Mouse (Mus musculus): ENCODE measurements at regions not wholly inside any gene's neighbourhood (a gene's known extent, or its start where the extent isn't known, plus 50 kb on each side); places are given as distances from the start of the nearest gene placed in this dataset.
A peak's percentile ranks its signal among the peaks of the same experiment; 100 is the strongest.

DNA sequence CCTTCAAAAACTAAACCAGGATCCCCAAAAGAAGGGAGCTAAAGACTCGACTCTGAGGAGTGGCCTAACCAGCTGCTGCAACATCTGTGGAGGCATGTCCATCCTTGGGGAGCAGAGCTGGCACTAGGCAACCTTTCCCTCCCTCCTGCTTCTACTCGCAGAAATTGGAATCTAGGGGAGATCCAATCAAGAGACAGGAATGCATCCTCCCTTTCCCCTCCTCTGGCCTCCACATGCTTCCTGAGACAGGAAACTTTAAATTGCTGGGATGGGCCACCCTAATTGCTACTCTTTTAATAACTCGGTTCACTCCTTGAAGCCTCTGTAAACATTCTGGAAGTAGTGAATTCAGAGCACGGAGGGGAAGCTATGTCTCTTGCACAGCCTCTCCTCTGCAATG, 117.9 kb downstream of the Trib2 start:
- Histone ChIP-seq H3K9ac (ENCODE audit: low read depth, low read length) (no peak overlapping the region), H3K4me1 (replicated peaks; ENCODE audit: insufficient read depth, low read length) (peaks cover 3% of the 10 kb centered on the region; the same call in 1 of the 2 replicates), H3K27ac (peak overlapping the region; percentile 62; the same call in 1 of the 2 replicates), H3K4me2 (ENCODE audit: low read length) (no peak overlapping the region), H3K27me3 (ENCODE audit: insufficient read depth, low read length) (no peaks in the 10 kb centered on the region), H3K36me3 (ENCODE audit: insufficient read depth, low read length) (no peaks in the 10 kb centered on the region), H3K9me3 (replicated peaks; ENCODE audit: low read length) (no peaks in the 10 kb centered on the region), H3K4me3 (replicated peaks; ENCODE audit: low read depth, low read length) (no peak overlapping the region)
- peak; percentile 71 for ATAC-seq (replicated peaks; ENCODE audit: low FRiP score, low read depth)
- DNase-seq (ENCODE audit: low spot score), result peak; percentile 87
- WGBS, result 5% methylated on average over 4 of the region's 4 CpGs
- TF ChIP-seq CTCF (IDR thresholded peaks at IDR 0.05; ENCODE audit: low read depth), result no peak

DNA sequence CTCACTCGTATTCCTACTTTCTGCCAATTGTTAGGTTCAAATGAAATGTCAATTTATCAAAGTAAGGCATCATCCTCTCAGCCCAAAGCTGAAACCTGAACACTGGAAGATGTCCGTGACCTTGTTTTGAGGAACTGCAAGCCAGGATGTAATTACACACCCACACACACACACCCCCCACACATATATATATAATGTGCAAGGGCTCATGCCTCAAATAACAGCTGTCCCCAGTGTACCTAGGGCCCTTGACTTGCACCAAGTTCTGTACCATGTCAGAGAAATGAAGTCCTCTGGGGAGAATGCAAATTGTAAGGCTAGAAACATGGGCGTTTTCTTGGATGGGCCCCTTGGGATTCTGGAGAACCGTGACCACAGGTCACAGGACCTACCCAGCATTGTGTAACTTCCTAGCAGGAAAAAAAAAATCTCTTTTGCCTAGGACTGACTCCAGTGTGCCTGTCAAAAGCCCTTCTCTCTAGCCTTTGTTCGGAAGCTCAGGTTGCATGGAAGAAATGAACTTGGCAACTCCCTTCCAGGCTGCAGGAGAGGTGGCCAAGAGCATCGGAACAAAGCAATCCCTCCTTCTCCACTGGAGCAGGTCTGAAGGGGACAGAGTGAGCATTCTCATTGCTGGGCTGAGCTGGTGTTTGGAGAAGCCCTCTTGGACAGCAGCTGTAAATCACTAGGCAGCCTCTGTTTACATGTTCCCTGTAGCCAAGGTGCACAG, 118.5 kb downstream of the Trib2 start:
- Histone ChIP-seq H3K4me1 (replicated peaks; ENCODE audit: insufficient read depth, low read length) (peaks cover 3% of the 10 kb centered on the region; the same call in 1 of the 2 replicates), H3K27me3 (ENCODE audit: insufficient read depth, low read length) (no peaks in the 10 kb centered on the region), H3K9ac (ENCODE audit: low read depth, low read length) (no peak overlapping the region), H3K9me3 (replicated peaks; ENCODE audit: low read length) (no peaks in the 10 kb centered on the region), H3K4me2 (ENCODE audit: low read length) (no peak overlapping the region), H3K36me3 (ENCODE audit: insufficient read depth, low read length) (no peaks in the 10 kb centered on the region), H3K27ac (peak overlapping the region; percentile 62), H3K4me3 (replicated peaks; ENCODE audit: low read depth, low read length) (no peak overlapping the region)
- 24% methylated on average over 6 of the region's 6 CpGs for WGBS
- DNase-seq (ENCODE audit: low spot score) (peak; percentile 92), ATAC-seq (replicated peaks; ENCODE audit: low FRiP score, low read depth) (peak; percentile 91)
- TF ChIP-seq CTCF (IDR thresholded peaks at IDR 0.05; ENCODE audit: low read depth), result no peak

DNA sequence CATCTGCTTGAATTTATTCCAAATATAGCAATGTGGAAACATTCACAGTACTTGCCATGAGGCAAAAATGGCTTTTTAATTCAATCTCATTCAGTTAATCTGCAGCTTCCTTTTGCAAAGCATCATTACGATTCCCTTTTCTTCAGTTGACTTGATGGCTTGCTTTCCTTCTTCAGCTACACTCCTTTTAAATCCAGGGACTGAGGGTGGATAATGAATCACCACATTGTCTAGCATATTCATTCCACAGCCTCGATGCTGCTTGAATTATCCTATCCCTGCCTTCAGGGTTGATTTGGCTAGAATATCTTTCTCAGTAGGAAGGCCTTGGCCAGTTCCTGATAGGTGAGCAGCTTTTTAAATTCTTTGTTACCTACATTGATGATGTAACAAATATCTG, 128.4 kb downstream of the Trib2 start:
- DNase-seq (ENCODE audit: low spot score), result no peak
- 79% methylated on average over 2 of the region's 2 CpGs for WGBS
- TF ChIP-seq CTCF (IDR thresholded peaks at IDR 0.05; ENCODE audit: low read depth), result no peak

DNA sequence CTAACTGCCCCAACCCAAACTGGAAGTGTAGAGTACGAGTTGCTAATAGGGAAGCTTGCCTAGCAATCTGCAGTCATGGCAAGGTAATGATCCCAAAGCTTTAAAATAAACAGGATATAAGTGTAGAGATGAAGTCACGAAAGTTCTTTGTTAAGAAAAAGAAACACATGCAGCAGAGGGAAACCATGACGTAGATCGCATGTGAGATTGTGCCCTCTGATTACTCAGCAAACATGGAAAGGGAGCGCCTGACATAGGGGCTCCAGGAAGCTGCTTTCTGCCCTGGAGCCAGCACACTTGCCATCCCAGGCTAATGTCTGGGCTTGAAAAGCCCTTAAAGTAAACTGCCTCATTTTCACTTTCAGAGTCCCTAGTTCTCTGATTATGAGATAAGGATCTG, 132.4 kb downstream of the Trib2 start:
- no peak overlapping the region for H3K4me2 ChIP-seq (ENCODE audit: low read length)
- WGBS, result 69% methylated on average over 5 of the region's 5 CpGs
- ATAC-seq (replicated peaks; ENCODE audit: low FRiP score, low read depth), result no peak
- DNase-seq (ENCODE audit: low spot score), result no peak
- no peaks in the 10 kb centered on the region for H3K4me1 ChIP-seq (replicated peaks; ENCODE audit: insufficient read depth, low read length)
- no peak overlapping the region for H3K4me3 ChIP-seq (replicated peaks; ENCODE audit: low read depth, low read length)
- no peaks in the 10 kb centered on the region for H3K27me3 ChIP-seq (ENCODE audit: insufficient read depth, low read length)
- no peaks in the 10 kb centered on the region for H3K36me3 ChIP-seq (ENCODE audit: insufficient read depth, low read length)
- no peak for TF ChIP-seq CTCF (IDR thresholded peaks at IDR 0.05; ENCODE audit: low read depth)
- no peak overlapping the region for H3K27ac ChIP-seq
- no peaks in the 10 kb centered on the region for H3K9me3 ChIP-seq (replicated peaks; ENCODE audit: low read length)
- no peak overlapping the region for H3K9ac ChIP-seq (ENCODE audit: low read depth, low read length)

More for the DNA sequence above, 128.4 kb downstream of the Trib2 start:
- H3K36me3 ChIP-seq (ENCODE audit: insufficient read depth, low read length), result no peaks in the 10 kb centered on the region
- no peaks in the 10 kb centered on the region for H3K9me3 ChIP-seq (replicated peaks; ENCODE audit: low read length)
- H3K27ac ChIP-seq, result no peak overlapping the region
- H3K9ac ChIP-seq (ENCODE audit: low read depth, low read length), result no peak overlapping the region
- H3K4me1 ChIP-seq (replicated peaks; ENCODE audit: insufficient read depth, low read length), result no peaks in the 10 kb centered on the region
- no peaks in the 10 kb centered on the region for H3K27me3 ChIP-seq (ENCODE audit: insufficient read depth, low read length)
- no peak for ATAC-seq (replicated peaks; ENCODE audit: low FRiP score, low read depth)
- H3K4me3 ChIP-seq (replicated peaks; ENCODE audit: low read depth, low read length), result no peak overlapping the region
- H3K4me2 ChIP-seq (ENCODE audit: low read length), result no peak overlapping the region

DNA sequence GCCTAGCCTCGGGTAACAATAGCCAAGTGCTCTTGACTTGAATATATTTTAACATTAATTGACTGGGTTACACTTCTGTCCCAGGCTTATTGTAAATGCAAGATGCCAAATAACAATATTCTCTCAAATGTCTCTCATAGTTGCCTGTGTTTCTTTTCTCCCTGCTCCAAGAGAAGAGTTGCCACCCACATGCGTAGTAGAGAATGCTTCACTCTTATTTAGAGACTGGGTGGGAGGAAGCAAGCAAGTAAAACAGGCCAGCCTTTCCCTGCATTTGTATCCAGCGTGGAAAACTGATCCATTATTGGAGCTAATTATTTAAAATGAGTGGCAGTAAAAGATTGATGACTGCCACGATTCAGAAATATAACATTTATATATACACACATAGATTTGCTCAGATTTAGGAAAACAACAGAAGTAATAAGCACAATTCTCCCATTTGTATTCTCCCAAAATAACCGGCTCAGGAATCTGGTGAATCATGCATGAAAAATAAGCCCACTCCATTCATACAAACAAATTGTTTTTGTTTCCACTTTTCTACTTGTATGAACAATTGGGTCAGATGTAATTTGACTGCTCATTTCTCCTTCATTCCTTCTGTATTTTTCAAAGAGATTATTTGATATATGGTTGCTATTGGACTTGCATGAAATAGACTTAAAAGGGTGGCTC, 134.9 kb downstream of the Trib2 start:
- no peaks in the 10 kb centered on the region for H3K4me1 ChIP-seq (replicated peaks; ENCODE audit: insufficient read depth, low read length)
- no peak overlapping the region for H3K9ac ChIP-seq (ENCODE audit: low read depth, low read length)
- H3K4me3 ChIP-seq (replicated peaks; ENCODE audit: low read depth, low read length), result no peak overlapping the region
- H3K9me3 ChIP-seq (replicated peaks; ENCODE audit: low read length), result no peaks in the 10 kb centered on the region
- 76% methylated on average over 5 of the region's 5 CpGs for WGBS
- no peak for ATAC-seq (replicated peaks; ENCODE audit: low FRiP score, low read depth)
- H3K4me2 ChIP-seq (ENCODE audit: low read length), result no peak overlapping the region
- no peak overlapping the region for H3K27ac ChIP-seq
- H3K27me3 ChIP-seq (ENCODE audit: insufficient read depth, low read length), result no peaks in the 10 kb centered on the region
- no peak for TF ChIP-seq CTCF (IDR thresholded peaks at IDR 0.05; ENCODE audit: low read depth)
- no peak for DNase-seq (ENCODE audit: low spot score)
- H3K36me3 ChIP-seq (ENCODE audit: insufficient read depth, low read length), result no peaks in the 10 kb centered on the region

DNA sequence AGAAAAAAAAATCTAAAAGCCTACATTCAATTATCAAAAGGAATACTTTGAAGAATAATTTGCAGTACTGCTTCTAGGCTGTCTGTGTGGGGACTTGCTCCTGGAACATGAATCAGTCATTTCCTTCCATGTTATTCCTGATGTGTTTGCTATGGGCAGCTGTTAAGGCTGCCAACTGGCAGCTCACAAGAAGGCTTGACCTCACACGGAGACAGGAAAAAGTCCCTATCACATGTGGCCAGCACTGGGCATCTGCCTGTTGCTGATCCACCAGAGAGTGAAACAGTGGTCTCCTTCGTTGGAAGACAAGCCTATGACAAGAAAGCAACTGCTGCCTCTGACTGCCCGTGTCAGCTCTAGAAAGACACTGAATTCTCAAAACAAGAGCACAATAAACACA, 140.6 kb downstream of the Trib2 start:
- ATAC-seq (replicated peaks; ENCODE audit: low FRiP score, low read depth), result no peak
- H3K36me3 ChIP-seq (ENCODE audit: insufficient read depth, low read length), result no peaks in the 10 kb centered on the region
- no peak overlapping the region for H3K9ac ChIP-seq (ENCODE audit: low read depth, low read length)
- no peak for TF ChIP-seq CTCF (IDR thresholded peaks at IDR 0.05; ENCODE audit: low read depth)
- no peaks in the 10 kb centered on the region for H3K27me3 ChIP-seq (ENCODE audit: insufficient read depth, low read length)
- 70% methylated on average over 3 of the region's 3 CpGs for WGBS
- no peak overlapping the region for H3K27ac ChIP-seq
- H3K9me3 ChIP-seq (replicated peaks; ENCODE audit: low read length), result no peaks in the 10 kb centered on the region
- H3K4me2 ChIP-seq (ENCODE audit: low read length), result no peak overlapping the region
- DNase-seq (ENCODE audit: low spot score), result no peak
- H3K4me3 ChIP-seq (replicated peaks; ENCODE audit: low read depth, low read length), result no peak overlapping the region
- no peaks in the 10 kb centered on the region for H3K4me1 ChIP-seq (replicated peaks; ENCODE audit: insufficient read depth, low read length)

Measured in kidney, postnatal 0 days (tissue).